Mouse (Mus musculus): ENCODE data around the gene Pspn. TPM values are rescaled to one million over a fixed set of nuclear protein-coding genes. Genes with fewer than 3 reads are reported as not detected.
A peak's percentile ranks its signal among the peaks of the same experiment; 100 is the strongest.

Gene Pspn
- total RNA-seq (2014; fragmentation: Nextera tagmentation) (not detected in 2 replicates), total RNA-seq (2017) (not detected in 2 replicates)

GRCm38 (mm10) chr17:56999968-57000609, at the start of gene Pspn:
TSS of gene Pspn (minus strand) at chr17:57000018.
- no peak for ATAC-seq (replicated peaks; ENCODE audit: poor library complexity, severe bottlenecking)

GRCm38 (mm10) chr17:57048816-57049215, 49.0 kb upstream of the Pspn start:
- peak; percentile 82 for ATAC-seq (replicated peaks; ENCODE audit: poor library complexity, severe bottlenecking)

- ATAC-seq (replicated peaks; ENCODE audit: poor library complexity, severe bottlenecking), result peak; percentile 42
These were observed 47.6 kb upstream of the Pspn start for GRCm38 (mm10) chr17:57047406-57047805.

GRCm38 (mm10) chr17:57041554-57041953, 41.7 kb upstream of the Pspn start, which contains the start of gene Slc25a41:
TSS of gene Slc25a41 (minus strand) at chr17:57041654.
- no peak for ATAC-seq (replicated peaks; ENCODE audit: poor library complexity, severe bottlenecking)

GRCm38 (mm10) chr17:57038978-57039377, 39.2 kb upstream of the Pspn start:
- ATAC-seq (replicated peaks; ENCODE audit: poor library complexity, severe bottlenecking), result peak; percentile 38; the same call in 1 of the 2 replicates

GRCm38 (mm10) chr17:57032854-57033253, 33.0 kb upstream of the Pspn start:
- ATAC-seq (replicated peaks; ENCODE audit: poor library complexity, severe bottlenecking), result no peak

- peak; percentile 80 for ATAC-seq (replicated peaks; ENCODE audit: poor library complexity, severe bottlenecking)
These were observed 32.0 kb upstream of the Pspn start for GRCm38 (mm10) chr17:57031661-57032420.

- no peak for ATAC-seq (replicated peaks; ENCODE audit: poor library complexity, severe bottlenecking)
These were observed 31.3 kb upstream of the Pspn start, which contains the start of gene Khsrp for GRCm38 (mm10) chr17:57030931-57031660. TSS of gene Khsrp (minus strand) at chr17:57031522.

- no peak for ATAC-seq (replicated peaks; ENCODE audit: poor library complexity, severe bottlenecking)
These were observed 29.9 kb upstream of the Pspn start for GRCm38 (mm10) chr17:57029691-57030090.

GRCm38 (mm10) chr17:57027471-57027870, 27.7 kb upstream of the Pspn start:
- ATAC-seq (replicated peaks; ENCODE audit: poor library complexity, severe bottlenecking), result no peak

- no peak for ATAC-seq (replicated peaks; ENCODE audit: poor library complexity, severe bottlenecking)
These were observed 21.1 kb upstream of the Pspn start for GRCm38 (mm10) chr17:57020960-57021359.

- ATAC-seq (replicated peaks; ENCODE audit: poor library complexity, severe bottlenecking), result no peak
These were observed 19.9 kb upstream of the Pspn start for GRCm38 (mm10) chr17:57019693-57020092.

GRCm38 (mm10) chr17:57012245-57012795, 12.5 kb upstream of the Pspn start:
- ATAC-seq (replicated peaks; ENCODE audit: poor library complexity, severe bottlenecking), result no peak

GRCm38 (mm10) chr17:57011236-57012141, 11.7 kb upstream of the Pspn start, which contains the start of the genes Gtf2f1 and Gm17949:
TSS of gene Gtf2f1 (minus strand) at chr17:57011288.
TSS of gene Gm17949 (plus strand) at chr17:57011469.
- peak; percentile 85 for ATAC-seq (replicated peaks; ENCODE audit: poor library complexity, severe bottlenecking)

- peak; percentile 47; the same call in 1 of the 2 replicates for ATAC-seq (replicated peaks; ENCODE audit: poor library complexity, severe bottlenecking)
These were observed 11.1 kb upstream of the Pspn start for GRCm38 (mm10) chr17:57010911-57011235.

- ATAC-seq (replicated peaks; ENCODE audit: poor library complexity, severe bottlenecking), result no peak
These were observed 7.5 kb upstream of the Pspn start for GRCm38 (mm10) chr17:57007137-57007905.

GRCm38 (mm10) chr17:57003994-57004393, 4.2 kb upstream of the Pspn start:
- no peak for ATAC-seq (replicated peaks; ENCODE audit: poor library complexity, severe bottlenecking)

GRCm38 (mm10) chr17:57001228-57001627, 1.4 kb upstream of the Pspn start:
- no peak for ATAC-seq (replicated peaks; ENCODE audit: poor library complexity, severe bottlenecking)

- ATAC-seq (replicated peaks; ENCODE audit: poor library complexity, severe bottlenecking), result no peak
These were observed 404 bp downstream of the Pspn start for GRCm38 (mm10) chr17:56999414-56999813.

All from granulocyte monocyte progenitor cell, adult 5-6 weeks (primary cell).